Mouse (Mus musculus) bone marrow macrophage, adult 2 months (primary cell): ENCODE data around the gene Fbxo17. TPM values are rescaled to one million over a fixed set of nuclear protein-coding genes. Genes with fewer than 3 reads are reported as not detected.

Experiments
- H3K27ac ChIP-seq: 2 replicates; pipeline ENCODE4 v1.5.1; 2012; ENCODE audit warnings: low read depth, low read length; ENCODE audit not compliant: insufficient read depth
- H3K4me1 ChIP-seq: 2 replicates; pipeline ENCODE4 v1.6.1; 2012; ENCODE audit warnings: low read length; ENCODE audit not compliant: control insufficient read depth, insufficient read depth
- H3K4me3 ChIP-seq: 2 replicates; pipeline ENCODE4 v1.5.1; 2012; ENCODE audit warnings: mild to moderate bottlenecking, low read length, moderate library complexity; ENCODE audit not compliant: insufficient read depth
- CTCF ChIP-seq: IDR thresholded peaks from 2 replicates; pipeline ENCODE4 v1.5.1; 2012; ENCODE audit warnings: low read depth, mild to moderate bottlenecking, low read length, moderate library complexity
- POLR2A ChIP-seq: IDR thresholded peaks from 2 replicates; pipeline ENCODE4 v1.6.1; 2012; ENCODE audit warnings: mild to moderate bottlenecking, low read depth, low read length, borderline replicate concordance
- polyA plus RNA-seq: library from polyadenylated mRNA; stranded (reverse); fragments of >200 nt; gene quantifications from 2 replicates; pipeline ENCODE4 v1.2.4, GENCODE M21; 2012; ENCODE audit not compliant: missing spikeins, insufficient read depth, insufficient read length

Gene Fbxo17
- polyA plus RNA-seq, 1 experiment, result 0.47 TPM

DNA sequence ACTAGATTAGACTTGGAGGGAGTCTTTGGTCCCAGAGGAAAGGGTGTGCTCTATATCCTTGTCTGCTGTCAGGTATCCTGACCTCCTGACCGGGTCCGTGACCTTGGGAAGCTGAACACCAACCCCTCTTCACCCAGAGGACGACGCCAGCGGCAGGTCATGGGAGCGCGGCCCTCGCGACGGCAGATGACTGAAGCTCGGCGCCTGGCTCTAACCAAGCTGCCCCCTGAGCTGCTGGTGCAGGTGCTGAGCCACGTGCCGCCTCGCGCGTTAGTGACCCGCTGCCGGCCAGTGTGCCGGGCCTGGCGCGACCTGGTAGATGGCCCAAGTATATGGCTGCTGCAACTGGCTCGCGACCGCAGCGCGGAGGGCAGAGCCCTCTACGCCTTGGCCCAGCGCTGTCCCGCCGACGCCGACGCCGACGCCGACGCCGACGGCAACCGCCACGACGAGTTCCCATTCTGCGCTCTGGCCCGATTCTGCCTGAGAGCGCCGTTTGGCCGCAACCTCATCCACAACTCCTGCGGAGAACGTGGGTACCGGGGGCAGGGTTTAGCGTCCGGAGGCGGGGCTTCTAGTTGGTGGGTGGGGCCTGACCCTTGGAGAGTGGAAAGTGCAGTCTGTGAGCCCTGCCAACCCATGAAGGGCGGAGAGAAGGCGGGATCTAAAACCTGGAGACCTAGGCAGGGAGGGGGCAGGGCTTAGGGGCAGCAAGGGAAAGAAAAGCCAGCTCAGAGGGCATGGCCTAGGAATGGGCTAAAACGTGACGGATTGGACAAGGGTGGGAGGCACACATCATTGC lies 15.9 kb downstream of the Fbxo17 start:
- H3K4me3 ChIP-seq, result peak overlapping the region; percentile 30
- no peak overlapping the region for H3K27ac ChIP-seq
- no peak for TF ChIP-seq POLR2A
- TF ChIP-seq CTCF, result no peak
- H3K4me1 ChIP-seq, result peaks cover 5% of the 10 kb centered on the region; the same call in 1 of the 2 replicates

DNA sequence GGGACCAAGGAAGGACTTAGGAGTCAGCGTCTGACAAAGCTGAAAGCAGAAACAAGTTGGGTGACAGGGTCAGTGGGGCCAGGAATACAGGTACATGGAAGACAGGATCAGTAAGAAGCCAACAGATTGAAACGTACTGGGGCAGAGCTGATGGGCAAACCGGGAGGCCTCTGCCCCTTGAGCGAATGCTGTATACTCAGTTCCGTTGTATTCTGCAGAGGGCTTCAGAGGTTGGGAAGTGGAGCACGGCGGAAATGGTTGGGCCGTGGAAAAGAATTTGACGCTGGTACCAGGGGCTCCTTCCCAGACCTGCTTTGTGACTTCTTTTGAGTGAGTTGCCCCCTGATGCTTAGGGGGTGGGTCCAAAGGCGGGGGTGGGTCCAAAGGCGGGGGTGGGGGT lies 16.6 kb downstream of the Fbxo17 start:
- no peak overlapping the region for H3K27ac ChIP-seq
- no peak overlapping the region for H3K4me3 ChIP-seq
- H3K4me1 ChIP-seq, result peaks cover 5% of the 10 kb centered on the region; the same call in 1 of the 2 replicates
- no peak for TF ChIP-seq CTCF
- TF ChIP-seq POLR2A, result no peak

DNA sequence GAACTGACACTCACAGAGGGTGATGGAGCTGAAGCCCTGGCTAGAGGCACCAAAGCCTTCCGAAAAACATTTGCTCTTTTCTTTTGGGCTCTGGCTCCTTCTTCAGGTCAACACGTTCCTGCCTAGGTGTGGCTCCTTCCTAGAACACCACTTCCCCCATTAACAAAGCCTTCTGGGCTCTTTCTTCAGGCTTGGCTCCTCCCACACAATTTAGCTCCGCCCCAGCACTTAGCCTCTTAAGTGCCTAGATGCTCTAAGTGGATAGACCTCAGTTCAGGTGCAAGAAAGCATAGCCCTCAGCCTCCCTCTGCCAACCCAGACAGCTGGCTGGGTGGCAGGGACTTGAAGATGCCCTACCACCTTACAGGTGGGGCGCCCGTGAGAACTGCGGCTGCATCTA lies 19.1 kb downstream of the Fbxo17 start:
- H3K4me1 ChIP-seq, result peaks cover 5% of the 10 kb centered on the region; the same call in 1 of the 2 replicates
- H3K4me3 ChIP-seq, result no peak overlapping the region
- TF ChIP-seq POLR2A (no peak), CTCF (no peak)
- H3K27ac ChIP-seq, result no peak overlapping the region

DNA sequence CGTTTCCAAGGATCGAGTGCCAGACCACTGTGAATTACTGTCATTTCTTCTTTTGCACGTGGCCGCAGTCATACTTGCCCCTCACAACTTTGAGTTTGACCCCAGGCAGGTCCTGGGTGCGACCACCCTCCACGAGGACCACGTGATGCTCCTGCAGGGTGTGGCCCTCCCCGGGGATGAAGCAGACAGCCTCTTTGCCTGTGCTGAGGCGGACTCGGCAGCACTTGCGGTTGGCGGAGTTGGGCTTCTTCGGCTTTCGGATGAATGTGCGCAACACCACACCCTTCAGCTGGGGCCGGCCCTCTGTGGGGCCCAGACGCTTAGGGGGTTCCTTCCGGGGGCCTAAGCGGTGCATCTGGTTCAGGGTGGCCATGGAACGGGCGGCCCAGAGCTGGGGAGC lies 23.2 kb downstream of the Fbxo17 start:
- Histone ChIP-seq H3K4me3 (no peak overlapping the region), H3K27ac (no peak overlapping the region)
- no peak for TF ChIP-seq POLR2A
- no peak for TF ChIP-seq CTCF

DNA sequence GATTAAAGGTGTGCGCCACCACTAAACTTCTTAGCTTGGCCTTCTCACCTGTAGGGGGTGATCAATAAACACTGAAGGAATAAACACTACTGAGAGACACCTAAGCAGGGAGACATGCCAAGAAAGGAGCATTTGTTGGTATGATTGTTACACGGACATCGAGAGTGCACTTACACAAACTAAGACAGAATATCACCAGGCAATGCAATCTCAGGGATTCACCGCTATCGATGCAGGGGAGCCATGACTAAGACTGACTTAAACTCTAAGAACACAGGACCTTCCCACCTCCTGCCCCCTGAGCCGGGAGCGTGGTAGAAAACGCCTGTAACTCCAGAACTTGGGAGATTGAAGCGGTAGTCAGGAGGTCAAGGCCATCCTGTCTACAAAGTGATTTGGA lies 24.3 kb downstream of the Fbxo17 start:
- TF ChIP-seq CTCF (no peak), POLR2A (no peak)
- H3K27ac ChIP-seq, result no peak overlapping the region
- H3K4me1 ChIP-seq, result peaks cover 9% of the 10 kb centered on the region
- H3K4me3 ChIP-seq, result peak overlapping the region; percentile 85

More for the DNA sequence above, 23.2 kb downstream of the Fbxo17 start:
- H3K4me1 ChIP-seq, result peaks cover 9% of the 10 kb centered on the region

DNA sequence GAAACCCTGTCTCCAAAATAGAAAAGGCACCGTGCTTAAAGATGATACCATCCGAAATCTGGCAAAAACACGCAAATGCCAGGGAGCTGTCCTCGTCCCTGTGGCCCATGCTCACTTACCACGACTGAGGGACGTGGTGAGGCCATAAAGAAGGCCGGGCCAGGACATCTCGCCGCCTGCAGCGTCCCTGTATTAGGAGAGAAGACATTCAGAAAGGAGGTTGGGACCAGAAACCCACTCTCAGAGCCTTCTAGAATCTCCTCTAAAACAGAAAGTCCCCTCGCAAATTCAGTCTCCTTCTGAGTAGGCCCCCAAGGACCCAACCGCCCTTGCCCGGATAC lies 24.7 kb downstream of the Fbxo17 start:
- Histone ChIP-seq H3K27ac (0 out of 2 replicates have a peak overlapping the region, but pooled peaks have one; percentile 14), H3K4me1 (peaks cover 9% of the 10 kb centered on the region), H3K4me3 (peak overlapping the region; percentile 85)
- no peak for TF ChIP-seq POLR2A
- TF ChIP-seq CTCF, result no peak

DNA sequence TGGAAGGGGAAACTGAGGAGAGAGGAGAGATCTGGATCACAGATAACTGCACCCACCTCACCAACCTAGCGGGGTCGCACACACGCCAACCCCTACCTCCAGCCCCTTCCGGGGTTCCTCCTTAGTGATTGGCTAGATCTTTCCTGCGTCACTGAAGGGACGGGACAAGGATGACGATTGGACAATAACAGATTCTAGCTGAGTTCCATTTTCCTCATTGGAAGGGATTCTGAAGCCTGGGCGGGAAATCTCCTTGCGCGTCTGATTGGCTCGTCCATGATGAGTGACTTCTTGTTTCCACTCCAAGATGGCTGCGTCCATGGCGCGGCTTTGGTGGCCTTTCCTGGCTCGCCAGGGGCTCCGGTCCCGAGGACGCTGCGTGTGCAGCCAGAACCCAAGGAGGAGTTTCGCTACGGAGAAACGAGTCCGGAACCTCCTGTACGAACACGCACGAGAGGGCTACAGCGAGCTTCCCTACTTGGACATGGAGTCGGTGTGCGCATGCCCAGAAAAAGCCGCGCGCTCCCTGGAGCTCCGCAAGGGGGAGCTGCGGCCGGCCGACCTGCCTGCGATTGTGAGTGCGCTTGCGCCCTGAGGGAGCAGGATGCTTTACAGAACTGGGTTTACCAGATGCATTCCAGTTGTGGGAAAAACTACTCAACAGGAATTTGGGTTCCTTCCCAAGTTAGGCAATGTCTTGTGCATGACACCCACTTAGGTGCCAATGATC lies 25.3 kb downstream of the Fbxo17 start, which contains the start of the genes Mrps12 and Sars2:
TSS of gene Mrps12 (minus strand) at position 112 of the 730 bp plus-strand sequence.
TSS of gene Sars2 (plus strand) at position 284 of the 730 bp plus-strand sequence.
- peak; percentile 56; the same call in 1 of the 2 replicates for TF ChIP-seq POLR2A
- TF ChIP-seq CTCF, result peak; percentile 50; the same call in 1 of the 2 replicates
- H3K4me3 ChIP-seq, result peak within 1 kb of the TSS; percentile 85
- peak within 1 kb of the TSS; percentile 66 for H3K27ac ChIP-seq

DNA sequence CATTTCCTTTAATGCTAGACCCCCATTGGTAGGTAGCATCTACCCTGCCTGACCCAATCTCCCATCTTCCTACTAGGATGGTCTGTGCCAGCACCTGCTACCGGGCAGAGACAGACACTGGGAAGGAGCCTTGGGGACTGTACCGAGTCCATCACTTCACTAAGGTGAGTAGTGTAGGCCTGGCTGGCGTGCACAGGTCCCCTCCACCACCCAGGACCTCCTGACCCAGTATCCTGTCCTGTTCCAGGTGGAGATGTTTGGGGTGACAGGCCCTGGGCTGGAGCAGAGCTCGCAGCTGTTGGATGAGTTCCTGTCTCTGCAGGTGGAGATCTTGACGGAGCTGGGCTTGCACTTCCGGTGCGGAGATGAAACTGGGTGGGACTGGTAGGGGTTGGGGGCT lies 33.3 kb downstream of the Fbxo17 start:
- TF ChIP-seq CTCF, result no peak
- TF ChIP-seq POLR2A, result no peak
- Histone ChIP-seq H3K27ac (no peak overlapping the region), H3K4me1 (no peaks in the 10 kb centered on the region), H3K4me3 (no peak overlapping the region)

More for the DNA sequence above, 25.3 kb downstream of the Fbxo17 start, which contains the start of the genes Mrps12 and Sars2:
- peaks cover 9% of the 10 kb centered on the region for H3K4me1 ChIP-seq

DNA sequence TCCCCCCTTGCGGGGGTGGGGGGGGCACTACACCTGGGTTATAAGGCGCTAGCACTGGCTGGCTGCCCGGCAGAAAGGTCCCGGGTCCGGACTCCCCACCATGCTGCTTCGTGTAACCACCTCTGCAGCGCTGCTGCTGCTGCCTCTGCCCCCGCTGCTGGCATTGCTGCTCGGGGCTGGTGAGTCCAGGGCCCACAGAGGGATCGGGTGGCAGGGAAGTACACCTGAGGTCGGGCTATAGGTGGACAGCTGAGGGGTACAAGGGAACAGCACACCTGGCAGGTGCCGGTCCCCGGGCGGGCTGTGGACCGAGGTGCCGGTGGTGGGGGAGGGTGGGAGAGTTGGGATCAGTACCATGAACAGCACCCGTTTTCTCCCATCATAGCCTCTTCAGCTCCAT lies 39.5 kb downstream of the Fbxo17 start, which contains the start of gene Ccer2:
TSS of gene Ccer2 (plus strand) at position 96 of the 400 bp plus-strand sequence.
- Histone ChIP-seq H3K4me1 (peaks cover 4% of the 10 kb centered on the region), H3K27ac (no peak within 1 kb of the TSS), H3K4me3 (no peak within 1 kb of the TSS)
- TF ChIP-seq CTCF, result no peak
- TF ChIP-seq POLR2A, result no peak
